ENCODE assay signal across 21 mouse cellular contexts in the genomic region with DNA sequence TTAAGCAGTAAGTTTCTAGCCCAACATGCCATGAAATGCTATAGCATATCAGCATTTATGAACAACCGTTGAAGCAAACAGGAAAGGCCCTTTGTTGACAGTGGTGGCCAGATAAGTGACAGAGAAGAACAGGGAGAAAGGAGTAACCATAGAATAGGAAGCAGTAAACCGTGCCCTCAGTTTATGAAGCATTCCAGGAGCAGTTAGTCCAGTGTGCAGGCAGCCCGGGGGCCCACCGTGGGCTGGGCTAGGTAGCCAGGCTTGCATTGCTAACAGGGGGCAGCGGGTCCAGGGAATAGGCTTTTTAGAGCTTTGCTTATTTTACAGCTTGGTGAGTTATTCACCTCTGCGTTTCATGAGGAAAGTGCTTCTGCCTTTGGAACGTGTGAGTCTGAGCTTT. TPM values are rescaled to one million over a fixed set of nuclear protein-coding genes. Genes with fewer than 3 reads are reported as not detected.
DNase-seq lines count a peak whose midpoint lies in the region; ATAC-seq lines count a peak whose summit lies in the region.
"Had no signal": no experiment of that assay in that cellular context is flagged by ENCODE, and none has a peak within 500 bp of the region (broad histone marks: within the 10 kb centered on the region; RNA-seq: fewer than 3 reads in every experiment).

No protein-coding gene starts in this region.

- ATAC-seq in kidney, embryonic 15.5 days (replicated peaks; ENCODE audit: low FRiP score), result peak; percentile 74
- ATAC-seq in megakaryocyte, adult 5-6 weeks (ENCODE audit: poor library complexity, severe bottlenecking), result no peak
- ATAC-seq in limb, embryonic 11.5 days (ENCODE audit: insufficient number of reproducible peaks, low FRiP score, low TSS enrichment, low read depth), result no peak
- ATAC-seq: forebrain, embryonic 16.5 days; intestine, postnatal 0 days; Patski had no signal

- no peak for DNase-seq in kidney, postnatal 36 days
- DNase-seq in limb, embryonic 11.5 days (ENCODE audit: low spot score), result peak; percentile 46
- no peak for DNase-seq in right cerebral cortex, postnatal 36 days (ENCODE audit: low spot score in 2 of 2)
- no peak for DNase-seq in layer of hippocampus, adult 18-20 months (ENCODE audit: low spot score in 2 of 2)
- DNase-seq: cerebellum, adult 11 months; cerebellum, postnatal 10 days; gastrocnemius, postnatal 14 days; lung, adult 2 months; right cerebral cortex, postnatal 4 days; thymus, postnatal 25 days had no signal

- 0 out of 2 replicates have a peak, but pooled peaks cover 3% of the 10 kb centered on the region for H3K9me3 ChIP-seq in kidney, embryonic 15.5 days (replicated peaks)
- peaks cover 7% of the 10 kb centered on the region; the same call in 1 of the 2 replicates for H3K9me3 ChIP-seq in megakaryocyte, embryonic 14.5 days
- H3K9me3 ChIP-seq in limb, embryonic 11.5 days (ENCODE audit: control insufficient read depth, low read length), result no peaks in the 10 kb centered on the region
- H3K9me3 ChIP-seq: limb, embryonic 15.5 days; stomach, embryonic 15.5 days had no signal

- peak overlapping the region; percentile 71 for H3K27ac ChIP-seq in kidney, embryonic 15.5 days
- no peak overlapping the region for H3K27ac ChIP-seq in limb, embryonic 11.5 days (replicated peaks; ENCODE audit: low read depth, low read length)
- H3K27ac ChIP-seq: layer of hippocampus, adult 2 months; limb, embryonic 15.5 days; stomach, embryonic 15.5 days had no signal

- peaks cover 18% of the 10 kb centered on the region for H3K4me1 ChIP-seq in kidney, embryonic 15.5 days
- peaks cover 28% of the 10 kb centered on the region for H3K4me1 ChIP-seq in megakaryocyte, embryonic 14.5 days
- H3K4me1 ChIP-seq in limb, embryonic 11.5 days (ENCODE audit: control insufficient read depth, insufficient read depth, low read length), result peaks cover 13% of the 10 kb centered on the region

- peaks cover 4% of the 10 kb centered on the region for H3K36me3 ChIP-seq in kidney, embryonic 15.5 days
- H3K36me3 ChIP-seq in megakaryocyte, embryonic 14.5 days (replicated peaks; ENCODE audit: low read length), result no peaks in the 10 kb centered on the region
- no peaks in the 10 kb centered on the region for H3K36me3 ChIP-seq in limb, embryonic 11.5 days (ENCODE audit: control insufficient read depth, insufficient read depth, low read length)
- H3K36me3 ChIP-seq: limb, embryonic 15.5 days had no signal

- H3K4me3 ChIP-seq in kidney, embryonic 15.5 days (replicated peaks), result no peak overlapping the region
- H3K4me3 ChIP-seq in megakaryocyte, embryonic 14.5 days (replicated peaks), result peak overlapping the region; percentile 67
- no peak overlapping the region for H3K4me3 ChIP-seq in limb, embryonic 11.5 days (ENCODE audit: low read depth, low read length)
- H3K4me3 ChIP-seq: layer of hippocampus, adult 2 months; limb, embryonic 15.5 days; stomach, embryonic 15.5 days had no signal

- no peaks in the 10 kb centered on the region for H3K27me3 ChIP-seq in kidney, embryonic 15.5 days
- no peaks in the 10 kb centered on the region for H3K27me3 ChIP-seq in megakaryocyte, embryonic 14.5 days (replicated peaks)
- no peaks in the 10 kb centered on the region for H3K27me3 ChIP-seq in limb, embryonic 11.5 days (ENCODE audit: control insufficient read depth, insufficient read depth, low read length)
- H3K27me3 ChIP-seq: limb, embryonic 15.5 days; Patski; stomach, embryonic 15.5 days had no signal

- WGBS in kidney, embryonic 15.5 days, result 21% methylated on average over 7 of the region's 7 CpGs
- WGBS in limb, embryonic 11.5 days, result 20% methylated on average over 7 of the region's 7 CpGs

- no peak overlapping the region for H3K4me2 ChIP-seq in kidney, embryonic 15.5 days
- no peak overlapping the region for H3K4me2 ChIP-seq in limb, embryonic 11.5 days (ENCODE audit: low read depth, severe bottlenecking)
- H3K4me2 ChIP-seq: heart, embryonic 11.5 days; limb, embryonic 15.5 days; midbrain, embryonic 11.5 days; stomach, embryonic 15.5 days had no signal

- H3K9ac ChIP-seq in kidney, embryonic 15.5 days, result no peak overlapping the region
- no peak overlapping the region for H3K9ac ChIP-seq in limb, embryonic 11.5 days (ENCODE audit: low read length)
- H3K9ac ChIP-seq: limb, embryonic 15.5 days; stomach, embryonic 15.5 days had no signal

RNA-seq across cellular contexts. Expression of a gene that starts 39.3 kb away (rescaled TPM):
- polyA plus RNA-seq in kidney, embryonic 15.5 days (2015; fragmentation: Nextera tagmentation; extraction: Ambion mirVana), result 5.2 and 5.7 TPM in 2 replicates
- not detected in 2 replicates for polyA plus RNA-seq in megakaryocyte, embryonic 14.5 days (2012; ENCODE audit: insufficient read depth, low replicate concordance)
- total RNA-seq in megakaryocyte, adult 5-6 weeks (2015), result 0.07 and 0.22 TPM in 2 replicates
- 0.22 TPM in 1 of 2 replicates, not detected in the other for total RNA-seq in megakaryocyte, adult 5-6 weeks (2017)
- 7.1 and 8.8 TPM in 2 replicates for polyA plus RNA-seq in limb, embryonic 11.5 days (2014; fragmentation: Nextera tagmentation; extraction: Ambion mirVana)
- 1 to 10 TPM; 1.0 to 1.3 TPM for total RNA-seq in layer of hippocampus, adult 18-20 months (2021)
